Mouse (Mus musculus): ENCODE data around the gene Elp4.

Elp4 gene

DNA sequence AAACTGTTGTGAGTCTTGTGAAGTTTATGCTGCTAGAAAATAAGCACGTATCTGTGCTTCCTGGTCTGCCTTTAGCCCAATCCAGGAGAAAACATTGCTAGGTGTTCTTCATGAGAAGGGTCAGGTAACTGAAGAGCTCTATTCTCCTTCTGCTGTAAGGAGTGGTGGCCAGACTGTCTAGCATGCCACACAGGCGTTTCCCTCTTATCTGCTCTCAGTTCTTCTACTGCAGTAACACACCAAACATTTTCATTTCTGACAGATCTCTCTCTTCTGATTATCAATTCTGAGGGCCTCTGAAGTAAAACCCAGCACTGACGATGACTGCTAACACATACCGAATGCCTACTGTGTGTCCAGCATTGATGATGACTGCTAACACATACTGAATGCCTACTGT, 98.3 kb downstream of the Elp4 start:
- no peak for DNase-seq (ENCODE audit: extremely low read depth, low read depth)

DNA sequence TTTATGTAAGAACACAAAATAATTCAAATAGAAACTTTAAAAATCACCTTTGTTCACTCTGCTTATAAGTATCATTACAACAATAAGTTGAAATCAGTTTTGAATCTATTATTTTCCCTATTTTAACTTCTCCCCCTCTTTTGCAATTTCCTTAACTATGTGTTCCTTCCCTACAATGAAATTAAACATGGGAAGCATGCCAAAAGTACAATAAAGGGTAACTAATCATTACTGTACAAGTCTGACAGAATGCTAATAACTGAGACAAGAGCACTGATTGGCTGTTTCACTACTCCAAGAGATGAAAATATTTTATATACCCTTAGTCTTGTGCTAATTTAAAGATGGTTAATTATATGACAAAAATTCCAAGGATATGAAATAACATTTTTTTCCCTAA, 99.2 kb downstream of the Elp4 start:
- no peak for DNase-seq (ENCODE audit: extremely low read depth, low read depth)

DNA sequence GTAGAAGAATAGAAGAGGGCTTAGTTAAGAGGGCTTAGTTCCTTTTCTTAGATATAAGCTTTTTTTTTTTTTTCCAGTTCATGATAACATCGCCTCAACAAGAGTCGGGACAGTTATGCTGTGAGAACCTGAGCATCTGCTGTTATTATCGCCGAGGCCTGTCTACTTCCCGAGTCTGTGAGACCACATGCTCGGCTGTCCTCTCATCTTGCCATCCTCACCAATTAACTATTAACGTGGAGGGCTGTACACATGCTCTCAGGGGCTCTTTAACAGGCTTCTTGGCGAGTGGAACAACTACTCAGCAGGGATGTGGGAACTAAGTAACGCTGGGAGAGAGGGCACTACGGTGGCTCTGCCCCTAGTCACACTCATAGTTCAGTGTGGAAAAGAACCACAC, 99.9 kb downstream of the Elp4 start:
- DNase-seq (ENCODE audit: extremely low read depth, low read depth), result no peak

DNA sequence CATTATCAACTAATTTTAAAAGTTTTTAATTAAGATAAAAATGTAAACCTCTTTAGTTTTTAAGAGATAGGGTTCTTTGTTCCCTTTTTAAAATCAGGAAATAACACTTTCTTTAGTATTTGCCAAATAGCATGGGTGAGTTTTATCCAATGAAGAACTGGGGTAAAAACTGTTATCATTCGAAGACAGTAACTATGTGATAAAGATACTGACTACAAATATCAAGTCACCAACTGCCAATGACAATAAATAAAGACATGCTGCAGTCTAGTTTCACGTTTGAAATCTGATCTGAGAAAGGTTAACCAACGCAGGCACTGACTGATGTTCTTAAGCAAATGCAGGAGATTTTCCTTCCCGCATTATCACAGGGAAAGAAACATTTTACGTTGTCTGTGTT, 100.9 kb downstream of the Elp4 start:
- peak; percentile 17 for DNase-seq (ENCODE audit: extremely low read depth, low read depth)

DNA sequence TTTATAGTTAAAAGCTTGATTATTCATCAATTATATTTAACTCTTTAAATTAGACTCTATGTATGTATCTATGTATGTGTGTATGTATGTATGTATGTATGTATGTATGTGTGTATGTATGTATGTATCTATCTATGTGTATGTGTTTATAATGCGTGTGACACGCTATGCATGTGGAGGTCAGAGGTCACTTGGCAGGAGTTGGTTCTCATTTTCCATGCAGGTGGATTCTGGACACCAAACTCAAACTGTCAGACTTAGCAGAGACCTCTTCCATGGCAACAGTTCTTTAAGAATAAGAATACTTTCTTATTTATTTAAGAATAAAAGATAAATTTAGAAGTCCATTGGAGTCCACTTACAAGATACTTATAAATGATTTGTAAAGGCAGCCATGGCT, 101.5 kb downstream of the Elp4 start:
- no peak for DNase-seq (ENCODE audit: extremely low read depth, low read depth)

DNA sequence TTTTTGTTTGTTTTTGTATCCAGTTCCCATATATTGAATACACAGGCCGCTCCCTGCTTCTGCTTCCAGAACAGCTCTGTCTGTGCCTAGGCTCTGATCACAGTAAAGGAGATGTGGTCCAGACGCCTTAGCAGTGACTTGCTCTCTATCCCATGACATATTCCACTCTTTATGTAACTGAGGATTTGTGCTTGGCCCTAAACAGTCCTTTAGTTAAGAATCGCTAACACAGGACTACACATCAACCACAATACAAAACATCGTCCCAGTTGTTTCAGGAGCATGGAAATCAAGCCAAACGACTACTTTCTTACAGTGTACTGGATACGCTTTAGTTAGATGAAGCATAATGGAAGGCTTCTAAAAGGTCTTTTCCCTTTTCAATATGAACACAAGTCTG, 102.8 kb downstream of the Elp4 start:
- DNase-seq (ENCODE audit: extremely low read depth, low read depth), result no peak

DNA sequence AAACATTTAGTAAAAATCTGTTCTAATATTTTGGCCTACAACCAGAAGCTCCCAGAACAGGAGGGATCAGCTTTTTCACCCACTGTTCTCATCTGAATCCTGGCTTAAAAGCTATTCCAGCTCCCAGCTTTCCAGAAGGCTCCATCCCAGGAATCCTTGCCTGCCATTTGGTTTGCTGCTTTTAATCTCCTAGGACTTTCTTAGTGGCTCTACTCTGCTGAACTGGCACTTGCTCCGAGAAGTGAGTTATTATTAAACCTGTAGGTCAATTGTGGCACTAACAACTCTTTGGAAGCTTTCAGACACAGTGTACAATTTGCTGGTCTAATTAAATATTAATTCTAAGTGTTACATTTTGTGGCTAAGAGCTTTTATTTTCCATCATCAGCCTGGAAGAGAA, 103.7 kb downstream of the Elp4 start:
- no peak for DNase-seq (ENCODE audit: extremely low read depth, low read depth)

DNA sequence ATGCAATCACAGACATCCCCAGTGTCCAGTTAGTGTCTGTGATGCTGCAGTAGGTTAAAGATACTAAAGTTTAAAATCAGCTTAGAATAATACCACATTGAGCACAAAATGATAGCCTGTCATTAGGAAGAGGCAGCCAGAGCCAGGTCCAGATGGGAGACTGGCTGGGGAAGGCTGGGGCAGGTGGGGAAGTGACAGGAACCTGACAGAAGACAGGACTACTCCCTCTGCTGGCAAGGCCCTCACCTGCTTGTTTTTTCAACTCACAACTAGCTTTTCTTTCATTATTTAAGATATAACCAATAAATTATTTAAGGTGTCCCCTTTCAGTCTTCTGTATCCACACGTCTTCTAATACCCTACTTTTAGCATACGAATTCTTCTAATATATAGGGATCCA, 104.5 kb downstream of the Elp4 start:
- no peak for DNase-seq (ENCODE audit: extremely low read depth, low read depth)

DNA sequence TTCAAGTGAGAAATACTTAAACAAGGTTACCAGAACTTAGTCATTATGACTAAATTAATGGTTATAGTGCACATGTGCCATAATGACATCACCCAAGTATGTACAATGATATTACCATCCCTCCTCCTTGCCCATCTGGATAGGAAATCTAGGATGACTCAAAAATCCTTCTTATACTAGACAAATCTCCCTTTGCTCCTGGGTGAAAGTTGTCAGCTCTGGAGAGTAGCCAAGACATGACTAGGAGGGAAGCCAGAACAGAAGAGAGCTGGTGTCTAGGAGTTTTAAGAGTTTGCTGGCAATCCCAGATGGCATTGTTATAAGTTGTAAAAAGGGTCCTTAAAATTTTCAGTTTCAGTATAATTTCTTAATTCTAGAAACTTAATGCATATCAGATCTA, 106.5 kb downstream of the Elp4 start:
- DNase-seq (ENCODE audit: extremely low read depth, low read depth), result no peak

DNA sequence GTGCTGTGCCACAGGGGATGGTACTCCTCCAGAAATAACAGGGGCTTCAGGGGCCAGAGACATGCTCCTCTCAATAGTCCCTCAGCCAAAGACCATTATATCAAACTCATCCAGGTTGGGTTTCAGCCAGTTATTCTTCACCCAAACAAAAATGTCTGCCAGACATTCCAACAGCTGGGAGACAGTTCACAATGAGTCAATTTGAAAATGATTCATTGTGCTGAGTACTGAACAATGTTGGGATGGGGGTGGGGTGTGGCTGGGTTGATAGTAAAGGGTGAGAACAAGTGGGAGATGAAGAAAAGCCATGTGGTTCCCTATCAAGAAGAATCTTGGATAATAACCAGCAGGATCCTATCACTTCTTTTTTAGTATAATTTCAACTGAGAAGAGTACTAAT, 108.3 kb downstream of the Elp4 start:
- no peak for DNase-seq (ENCODE audit: extremely low read depth, low read depth)

DNA sequence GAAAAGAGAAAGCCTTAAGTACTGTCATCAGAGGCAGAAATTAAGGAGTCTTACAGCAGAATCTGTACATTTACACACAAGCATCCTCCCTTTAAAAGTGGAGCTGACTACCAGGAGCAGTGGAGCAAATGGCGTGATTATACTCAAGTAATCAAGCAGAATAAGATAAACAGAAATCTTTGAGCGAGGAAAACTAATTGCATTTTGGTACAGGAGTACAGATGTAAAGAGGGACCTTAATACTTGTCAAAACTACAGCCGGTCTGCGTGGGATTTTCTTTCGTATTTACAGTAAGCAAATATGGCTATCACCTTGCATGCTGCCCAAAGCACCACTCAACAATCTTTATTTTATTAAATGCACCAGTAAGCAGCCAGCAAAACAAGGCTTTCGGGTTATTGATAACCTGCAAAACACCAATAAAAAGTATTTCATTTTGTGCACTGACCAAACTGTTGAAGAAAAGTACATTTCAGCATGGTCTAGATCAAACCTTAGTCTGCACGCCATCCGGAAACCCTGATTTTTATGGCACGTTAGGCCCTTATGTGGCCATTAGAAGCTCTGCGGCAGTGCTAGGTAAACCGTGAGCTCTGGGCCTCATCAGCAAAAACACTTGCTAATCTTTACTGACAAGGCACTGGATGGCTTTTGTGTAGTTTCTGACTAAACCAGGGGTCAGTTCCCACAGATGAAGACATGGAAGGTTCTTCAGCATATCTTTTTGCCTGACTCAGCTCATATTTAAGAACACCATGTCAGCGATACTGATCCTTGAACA, 111.8 kb downstream of the Elp4 start:
- DNase-seq (ENCODE audit: extremely low read depth, low read depth), result no peak

DNA sequence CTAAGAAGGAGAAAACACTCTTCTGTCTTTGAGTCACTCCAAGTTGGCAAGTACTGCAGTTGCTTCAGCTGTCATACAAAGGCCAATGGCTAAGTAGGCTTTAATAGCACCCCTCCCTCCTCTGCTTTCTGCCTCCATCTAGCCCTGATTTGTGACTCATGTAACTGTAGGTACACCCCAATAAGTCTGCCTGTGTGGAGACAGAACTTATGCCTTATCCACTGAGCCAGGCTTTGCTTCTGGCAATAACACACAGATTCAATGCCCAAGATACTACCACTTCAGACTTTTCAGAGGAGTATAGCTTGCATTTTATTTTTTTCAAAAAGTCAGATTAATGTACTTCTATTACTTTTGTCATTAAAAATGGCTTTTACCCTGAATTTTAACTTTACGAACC, 114.4 kb downstream of the Elp4 start:
- no peak for DNase-seq (ENCODE audit: extremely low read depth, low read depth)

DNA sequence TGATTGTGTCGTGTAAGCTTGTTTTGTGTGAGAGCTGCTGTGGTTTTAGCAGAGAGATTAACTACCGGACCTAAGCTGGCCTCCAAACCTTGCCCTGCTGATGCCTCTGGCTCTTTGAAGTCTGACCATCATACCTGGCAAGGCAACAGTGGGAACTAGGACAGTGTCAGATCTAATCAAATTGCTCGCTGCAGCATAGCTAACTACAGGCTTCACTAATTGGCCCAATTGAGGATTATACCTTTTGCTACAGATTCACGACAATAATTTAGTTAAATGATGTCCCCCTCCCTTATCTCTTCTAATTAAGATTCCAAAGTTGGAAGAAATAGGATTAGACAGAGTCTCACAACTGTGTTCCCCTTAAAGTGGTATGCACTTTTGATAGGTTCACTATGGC, 116.6 kb downstream of the Elp4 start:
- no peak for DNase-seq (ENCODE audit: extremely low read depth, low read depth)

DNA sequence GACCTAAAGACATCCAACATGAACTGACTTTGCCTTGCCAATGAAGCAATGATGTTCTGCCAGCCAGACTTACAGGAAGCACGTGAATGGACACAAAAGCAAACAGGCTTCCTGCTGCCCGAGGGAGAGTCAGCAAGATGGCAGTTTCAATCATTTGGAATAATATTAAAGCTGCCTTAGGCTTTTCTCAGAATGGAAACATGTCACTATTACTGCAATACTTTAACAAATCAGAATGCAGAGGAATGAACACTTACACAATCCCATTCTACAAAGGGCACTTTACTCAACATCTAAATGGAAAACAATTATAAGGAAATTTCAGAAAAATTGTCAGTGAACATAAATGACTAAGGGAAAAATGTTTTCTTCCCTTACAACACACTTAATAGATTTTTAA, 117.4 kb downstream of the Elp4 start:
- no peak for DNase-seq (ENCODE audit: extremely low read depth, low read depth)

DNA sequence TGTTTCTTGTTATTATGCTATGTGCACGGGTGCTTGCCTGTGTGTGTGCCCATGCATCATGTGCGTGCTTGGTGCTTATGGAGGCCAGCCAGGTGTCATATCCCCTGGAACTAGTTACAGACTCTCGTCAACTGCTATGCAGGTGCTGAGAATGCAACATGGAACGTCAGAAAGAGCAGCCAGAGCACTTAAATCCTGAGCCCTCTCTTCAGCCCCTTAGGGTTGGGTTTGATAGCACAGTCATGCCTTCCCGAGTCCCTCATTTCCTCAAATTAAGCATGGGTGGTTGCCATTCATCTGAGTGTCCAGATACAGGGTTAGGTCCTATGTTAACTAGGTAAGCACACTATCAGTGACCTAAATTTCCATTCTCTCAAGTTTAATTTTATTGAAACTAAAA, 121.5 kb downstream of the Elp4 start:
- DNase-seq (ENCODE audit: extremely low read depth, low read depth), result no peak

DNA sequence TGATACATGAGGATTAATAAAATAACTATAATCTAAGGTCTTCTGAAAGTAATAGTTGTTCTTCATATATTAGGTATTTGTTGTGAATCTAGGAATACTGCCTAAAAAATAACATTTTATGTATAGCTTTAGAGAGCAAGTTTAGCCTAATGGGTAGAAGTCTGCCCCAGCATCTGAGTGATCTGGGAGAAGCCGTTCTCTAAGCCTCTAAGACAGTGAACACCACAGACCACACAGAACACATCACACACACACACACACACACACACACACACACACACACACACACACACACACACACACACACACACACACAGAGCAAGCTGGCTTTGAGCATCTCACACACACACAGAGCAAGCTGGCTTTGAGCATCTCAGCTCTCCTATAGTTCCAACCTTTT, 123.6 kb downstream of the Elp4 start:
- no peak for DNase-seq (ENCODE audit: extremely low read depth, low read depth)

DNA sequence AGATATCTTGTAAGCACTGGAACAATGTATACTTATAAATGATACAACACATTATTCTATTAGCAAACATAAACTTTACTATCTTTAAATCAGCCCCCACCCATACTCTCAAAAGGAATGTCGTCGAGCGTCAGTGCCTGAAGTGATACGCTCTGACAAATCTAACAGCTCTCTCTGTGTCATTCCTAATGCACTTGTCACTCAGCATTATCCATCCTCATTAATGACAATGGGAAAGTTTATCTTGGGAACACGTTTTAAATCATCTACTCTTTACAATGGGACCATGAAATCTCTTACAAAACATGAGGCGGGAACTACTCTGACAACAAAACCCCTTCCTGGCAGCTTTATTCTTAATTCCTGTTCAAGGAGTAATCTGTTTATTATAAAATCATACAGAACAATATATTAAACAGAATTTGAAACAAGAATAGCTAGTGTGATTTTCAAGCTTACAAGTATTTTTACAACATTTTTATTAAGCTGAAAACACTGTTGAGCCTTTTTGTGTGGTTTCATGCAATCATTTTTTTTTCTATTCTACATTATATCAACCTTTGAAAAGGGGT, 125.0 kb downstream of the Elp4 start:
- DNase-seq (ENCODE audit: extremely low read depth, low read depth), result no peak

DNA sequence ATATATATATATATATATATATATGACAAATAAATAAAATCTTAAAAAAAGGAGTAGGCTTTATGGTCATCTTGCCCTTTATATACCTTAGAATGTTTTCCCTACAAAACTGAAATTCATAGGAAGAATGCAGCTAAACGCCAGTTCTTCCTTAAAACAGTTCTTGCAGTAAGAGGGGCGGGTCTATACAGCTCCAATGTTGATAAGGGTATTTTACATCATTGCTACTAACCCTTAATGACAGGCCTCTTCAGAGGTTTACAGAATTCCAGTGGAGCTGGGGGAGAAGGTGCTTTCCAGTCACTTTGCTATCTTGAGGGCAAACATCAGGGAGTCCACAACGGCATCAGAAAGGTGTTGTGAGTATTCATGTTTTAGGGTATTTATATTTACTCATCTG, 133.1 kb downstream of the Elp4 start:
- DNase-seq (ENCODE audit: extremely low read depth, low read depth), result no peak

DNA sequence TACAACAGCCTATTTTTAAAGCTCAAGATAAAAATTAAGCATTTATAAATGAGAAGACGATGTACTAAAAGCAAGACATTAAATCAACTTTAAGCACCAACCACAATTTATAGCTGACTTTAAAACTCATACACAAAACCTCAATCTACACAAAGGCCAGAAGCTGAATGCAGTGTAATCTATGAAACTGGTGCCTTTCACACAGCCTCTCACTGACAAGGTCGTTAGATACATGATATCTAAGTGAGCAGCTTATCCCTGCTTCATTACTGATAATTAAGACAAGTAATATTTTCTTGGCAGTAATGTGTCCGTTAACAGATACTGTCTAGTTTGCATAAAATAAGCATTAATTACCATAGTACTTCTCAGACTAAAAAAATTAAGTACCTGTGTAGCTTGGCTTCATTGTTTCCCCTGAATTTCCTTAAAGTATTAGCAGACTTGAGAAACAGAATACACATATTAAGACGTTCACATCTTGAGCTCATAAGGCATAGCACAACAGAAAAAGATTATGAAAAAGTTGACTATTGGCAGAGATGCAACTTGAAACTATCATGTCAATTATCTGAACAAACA, 134.5 kb downstream of the Elp4 start:
- DNase-seq (ENCODE audit: extremely low read depth, low read depth), result no peak

DNA sequence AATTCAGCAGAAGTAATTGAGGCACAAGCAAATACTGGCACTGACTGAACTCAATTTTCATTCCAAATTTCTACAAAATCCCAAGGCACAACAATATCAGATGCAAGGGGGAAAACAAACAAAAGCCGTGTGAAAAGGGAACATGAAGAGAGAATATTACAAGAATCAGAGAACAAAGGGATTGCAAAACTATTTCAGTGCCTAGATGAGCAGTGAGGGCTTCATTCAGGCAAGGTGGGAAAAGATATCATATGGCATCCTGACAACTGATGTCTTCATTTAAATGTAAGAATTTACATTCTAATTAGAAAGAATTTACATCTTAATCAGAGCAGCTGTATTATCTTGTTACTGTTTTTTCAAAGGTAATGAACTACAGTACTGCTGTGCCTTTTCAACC, 150.9 kb downstream of the Elp4 start:
- no peak for DNase-seq (ENCODE audit: extremely low read depth, low read depth)

DNA sequence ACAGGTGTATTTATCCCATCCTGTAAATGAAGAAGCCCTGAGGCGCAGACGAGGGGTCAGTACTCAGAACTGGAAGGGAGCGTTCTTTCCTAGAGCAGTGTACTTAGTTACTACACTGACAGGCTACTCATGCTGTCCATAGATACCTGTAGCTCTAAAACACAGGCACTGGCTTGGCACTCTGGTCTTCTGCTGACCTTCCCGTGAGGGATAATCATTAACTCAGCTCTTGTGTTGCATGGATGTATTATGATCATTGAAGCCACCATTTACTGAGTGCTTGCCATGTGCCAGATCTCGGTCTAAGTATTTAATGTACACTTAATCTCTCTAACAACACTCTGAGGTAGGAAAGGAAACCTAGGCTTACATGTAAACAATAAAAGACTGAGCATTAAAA, 155.3 kb downstream of the Elp4 start:
- no peak for DNase-seq (ENCODE audit: extremely low read depth, low read depth)

DNA sequence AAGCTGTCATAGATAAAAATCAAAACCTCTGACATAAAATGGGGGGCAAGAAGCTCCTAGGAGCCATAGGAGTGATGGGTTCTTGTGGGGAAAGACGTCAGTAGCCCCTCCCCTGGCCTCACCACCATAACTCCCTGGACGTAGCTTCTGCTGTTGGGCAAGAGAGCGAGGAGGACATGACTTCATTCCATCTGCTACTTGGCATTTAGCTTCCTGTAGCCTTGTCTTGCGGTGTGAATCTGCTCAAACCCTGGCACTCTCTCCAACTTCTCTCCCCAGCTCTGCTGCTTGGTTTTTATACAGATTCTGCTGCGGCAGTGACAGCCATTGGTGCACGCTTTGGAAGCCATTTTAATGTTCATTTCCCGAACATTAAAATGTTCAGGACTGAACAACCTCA, 157.5 kb downstream of the Elp4 start:
- DNase-seq (ENCODE audit: extremely low read depth, low read depth), result no peak

DNA sequence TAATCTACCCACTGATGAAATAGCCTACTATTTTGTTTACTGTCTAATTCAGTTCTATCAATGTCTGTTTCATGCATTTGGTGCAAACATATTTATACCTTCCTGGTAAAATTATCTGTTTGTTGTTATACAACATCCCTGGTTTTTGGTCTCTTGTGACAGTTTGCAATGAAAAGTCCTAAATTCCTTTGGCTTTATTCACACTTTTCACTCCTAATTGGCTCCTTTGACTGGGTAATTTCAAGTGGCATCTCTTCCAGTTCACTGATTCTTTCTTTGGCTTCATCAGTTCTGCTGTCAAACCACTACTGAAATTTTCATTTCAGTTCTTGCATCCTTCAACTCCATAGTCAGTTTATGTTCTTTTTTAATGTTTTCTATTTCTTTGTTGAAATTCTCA, 168.2 kb downstream of the Elp4 start:
- no peak for DNase-seq (ENCODE audit: extremely low read depth, low read depth)

All from MEL-GATA-1-ER (cell line).